Mouse (Mus musculus) kidney, embryonic 15.5 days (tissue): ENCODE measurements around the gene Ttc38. TPM values are rescaled to one million over a fixed set of nuclear protein-coding genes. Genes with fewer than 3 reads are reported as not detected.
"Not testable (repeated sequence)": the region's sequence is repeated elsewhere in the genome, so short reads cannot be mapped to it uniquely, and the experiment has no call there.

Source experiments
- ATAC-seq: fragments of 200-750 bp; cut with Nextera tagmentation; replicated peaks from 2 replicates; pipeline ENCODE4 v1.8.0; 2017; ENCODE audit warnings: moderate TSS enrichment; ENCODE audit not compliant: low FRiP score
- H3K27ac ChIP-seq: fragments of 300-500 bp; sonication (generic); 2 replicates; pipeline ENCODE4 v1.5.1; 2015; ENCODE audit warnings: mild to moderate bottlenecking, inconsistent platforms
- H3K27me3 ChIP-seq: fragments of 300-500 bp; sonication (generic); 2 replicates; pipeline ENCODE4 v1.6.1; 2015; ENCODE audit warnings: inconsistent platforms
- H3K36me3 ChIP-seq: fragments of 300-500 bp; sonication (generic); 2 replicates; pipeline ENCODE4 v1.6.1; 2015; ENCODE audit warnings: inconsistent platforms
- H3K4me1 ChIP-seq: fragments of 300-500 bp; sonication (generic); 2 replicates; pipeline ENCODE4 v1.6.1; 2015; ENCODE audit warnings: inconsistent platforms
- H3K4me2 ChIP-seq: fragments of 300-500 bp; sonication (generic); 2 replicates; pipeline ENCODE4 v1.6.1; 2015; ENCODE audit warnings: moderate library complexity, mild to moderate bottlenecking, inconsistent platforms
- H3K4me3 ChIP-seq: fragments of 300-500 bp; sonication (generic); replicated peaks from 2 replicates; pipeline ENCODE4 v1.5.1; 2015; ENCODE audit warnings: mild to moderate bottlenecking, inconsistent platforms
- H3K9ac ChIP-seq: fragments of 300-500 bp; sonication (generic); 2 replicates; pipeline ENCODE4 v1.6.1; 2015; ENCODE audit warnings: mild to moderate bottlenecking, inconsistent platforms
- H3K9me3 ChIP-seq: fragments of 300-500 bp; sonication (generic); replicated peaks from 2 replicates; pipeline ENCODE4 v1.6.1; 2016; ENCODE audit warnings: inconsistent platforms
- WGBS: fragments of 180-500 bp; shearing (Covaris S2); methylation state at CpG from one replicate; pipeline ENCODE4 v1.1.7; 2015; ENCODE audit warnings: mixed read lengths; 5-methylcytosine and 5-hydroxymethylcytosine counted together
- polyA plus RNA-seq: library from polyadenylated mRNA; unstranded; fragments of >200 nt; fragmentation: Nextera tagmentation; extraction: Ambion mirVana; gene quantifications from 2 replicates; pipeline ENCODE4 v1.2.1, GENCODE M21; 2015

The Ttc38 gene
- polyA plus RNA-seq, 1 experiment from 2014 or later: 6.7 TPM

- no peak overlapping the region for H3K9ac ChIP-seq
- no peaks in the 10 kb centered on the region for H3K27me3 ChIP-seq
- no peak overlapping the region for H3K4me3 ChIP-seq
- ATAC-seq: no peak
- H3K4me1 ChIP-seq: peaks cover 14% of the 10 kb centered on the region
- H3K4me2 ChIP-seq: no peak overlapping the region
- H3K27ac ChIP-seq: no peak overlapping the region
- no peaks in the 10 kb centered on the region for H3K9me3 ChIP-seq
- H3K36me3 ChIP-seq: no peaks in the 10 kb centered on the region
- 70% methylated on average over 5 of the region's 5 CpGs for WGBS
Observed at GRCm38 (mm10) chr15:85829470-85829869, 2.6 kb upstream of the Ttc38 start.

- Histone ChIP-seq H3K27ac (peak overlapping the region; percentile 60; the same call in 1 of the 2 replicates), H3K9me3 (no peaks in the 10 kb centered on the region), H3K36me3 (0 out of 2 replicates have a peak, but pooled peaks cover 5% of the 10 kb centered on the region), H3K4me3 (peak overlapping the region; percentile 70), H3K4me2 (peak overlapping the region; percentile 83), H3K4me1 (peaks cover 14% of the 10 kb centered on the region), H3K27me3 (no peaks in the 10 kb centered on the region), H3K9ac (peak overlapping the region; percentile 57)
- ATAC-seq: no peak
- 43% methylated on average over 8 of the region's 8 CpGs for WGBS
Observed at GRCm38 (mm10) chr15:85832599-85832998, 493 bp downstream of the Ttc38 start.

DNA sequence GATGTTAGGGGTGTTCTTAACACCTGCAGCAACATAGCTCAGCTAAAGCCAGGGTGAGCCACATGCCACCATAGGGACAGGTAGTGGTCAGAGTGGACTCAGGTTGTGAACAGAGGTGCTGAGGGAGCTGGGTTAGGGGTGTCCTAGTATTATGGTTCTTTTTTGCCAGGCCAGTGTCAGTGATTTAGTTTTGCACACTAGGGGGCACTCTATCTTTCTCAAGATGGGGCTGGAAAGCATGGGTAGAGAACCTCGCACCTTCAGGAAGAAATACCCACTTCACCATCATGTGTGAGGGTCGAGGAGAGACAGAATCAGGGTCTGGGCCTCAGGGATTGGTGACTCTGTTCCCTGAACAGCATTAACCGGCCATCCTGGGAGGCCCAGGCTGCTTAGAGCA lies 3.2 kb downstream of the Ttc38 start:
- 65% methylated on average over 3 of the region's 3 CpGs for WGBS
- H3K9me3 ChIP-seq: no peaks in the 10 kb centered on the region
- H3K27ac ChIP-seq: no peak overlapping the region
- H3K4me1 ChIP-seq: peaks cover 14% of the 10 kb centered on the region
- no peak for ATAC-seq
- H3K4me3 ChIP-seq: no peak overlapping the region
- H3K27me3 ChIP-seq: no peaks in the 10 kb centered on the region
- H3K4me2 ChIP-seq: no peak overlapping the region
- H3K36me3 ChIP-seq: 0 out of 2 replicates have a peak, but pooled peaks cover 5% of the 10 kb centered on the region
- no peak overlapping the region for H3K9ac ChIP-seq

DNA sequence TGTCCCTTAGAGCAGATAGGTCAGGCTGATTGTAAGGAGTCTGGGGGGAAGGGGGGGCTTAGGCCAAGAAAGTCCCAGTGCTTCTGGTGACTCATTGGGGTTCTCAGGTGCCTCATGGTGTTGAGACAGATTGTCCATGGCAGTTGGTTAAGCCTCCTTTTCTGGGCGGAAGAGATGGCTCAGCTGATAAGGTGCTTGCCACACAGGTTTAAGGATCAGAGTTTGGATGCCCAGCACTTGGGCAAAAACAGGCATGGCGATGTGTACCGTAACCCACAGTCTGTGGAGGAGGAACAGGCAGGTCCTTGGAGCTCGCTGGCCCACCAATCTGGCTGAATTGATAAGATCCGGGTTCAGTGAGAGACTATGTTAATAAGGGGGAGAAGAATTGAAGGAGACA lies 4.8 kb downstream of the Ttc38 start:
- Histone ChIP-seq H3K9me3 (no peaks in the 10 kb centered on the region), H3K36me3 (0 out of 2 replicates have a peak, but pooled peaks cover 5% of the 10 kb centered on the region), H3K4me2 (no peak overlapping the region), H3K4me1 (peaks cover 8% of the 10 kb centered on the region), H3K27me3 (no peaks in the 10 kb centered on the region), H3K9ac (no peak overlapping the region), H3K4me3 (no peak overlapping the region), H3K27ac (no peak overlapping the region)
- 88% methylated on average over 5 of the region's 5 CpGs for WGBS
- ATAC-seq: no peak

DNA sequence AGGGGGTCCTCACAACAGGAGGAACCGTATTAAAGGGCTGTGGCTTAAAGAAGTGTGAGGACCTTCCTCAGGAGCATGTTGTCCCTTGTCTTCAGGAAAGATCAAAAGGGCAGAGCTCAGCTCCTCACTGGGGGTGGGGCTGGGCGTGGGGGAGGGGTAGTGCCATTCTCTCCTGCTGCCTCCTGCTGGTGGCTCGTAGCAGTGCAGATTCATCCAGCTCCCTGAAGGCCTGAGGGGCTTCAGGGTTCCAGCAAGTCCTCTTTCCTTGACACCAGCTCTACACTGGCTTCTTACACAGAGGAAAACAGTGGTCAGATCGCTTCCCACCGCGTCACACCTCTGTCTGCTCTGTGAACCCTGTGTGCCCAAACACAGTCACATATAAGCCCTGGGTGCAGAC lies 8.9 kb downstream of the Ttc38 start:
- Histone ChIP-seq H3K9me3 (no peaks in the 10 kb centered on the region), H3K27me3 (no peaks in the 10 kb centered on the region), H3K36me3 (0 out of 2 replicates have a peak, but pooled peaks cover 5% of the 10 kb centered on the region), H3K9ac (no peak overlapping the region), H3K4me3 (no peak overlapping the region), H3K4me1 (no peaks in the 10 kb centered on the region), H3K27ac (no peak overlapping the region), H3K4me2 (no peak overlapping the region)
- 31% methylated on average over 6 of the region's 6 CpGs for WGBS
- no peak for ATAC-seq

DNA sequence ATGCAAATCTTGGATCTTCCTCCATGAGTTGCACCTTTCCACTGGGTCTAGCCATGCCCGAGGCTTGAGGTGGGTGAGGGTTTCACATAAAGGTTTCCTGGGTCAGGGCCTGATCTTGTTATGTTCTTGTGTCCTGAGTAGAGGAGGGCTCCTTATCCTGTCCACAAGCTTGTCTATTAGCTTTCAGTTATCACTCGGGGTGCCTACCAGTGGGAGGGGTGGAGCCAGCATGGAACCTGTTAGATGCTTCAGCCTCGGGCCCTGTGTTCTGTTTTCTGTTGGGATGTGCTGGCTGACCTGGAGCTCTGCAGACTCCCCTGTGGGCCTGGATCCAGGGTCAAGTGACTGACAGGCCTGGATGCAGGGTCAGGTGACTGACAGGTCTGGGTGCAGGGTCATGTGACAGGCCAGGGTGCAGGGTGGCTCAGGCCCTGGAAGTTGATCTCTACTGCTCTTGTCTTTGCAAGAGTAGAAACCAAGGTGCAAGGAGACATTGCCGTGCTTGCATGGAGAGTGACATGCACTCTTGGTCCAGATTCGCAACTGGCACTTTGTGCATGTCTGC lies 9.8 kb downstream of the Ttc38 start:
- WGBS: 76% methylated on average over 5 of the region's 5 CpGs
- H3K36me3 ChIP-seq: no peaks in the 10 kb centered on the region
- no peak overlapping the region for H3K4me3 ChIP-seq
- H3K9ac ChIP-seq: no peak overlapping the region
- no peak overlapping the region for H3K27ac ChIP-seq
- no peak overlapping the region for H3K4me2 ChIP-seq
- no peak for ATAC-seq
- no peaks in the 10 kb centered on the region for H3K9me3 ChIP-seq
- H3K27me3 ChIP-seq: no peaks in the 10 kb centered on the region
- no peaks in the 10 kb centered on the region for H3K4me1 ChIP-seq

DNA sequence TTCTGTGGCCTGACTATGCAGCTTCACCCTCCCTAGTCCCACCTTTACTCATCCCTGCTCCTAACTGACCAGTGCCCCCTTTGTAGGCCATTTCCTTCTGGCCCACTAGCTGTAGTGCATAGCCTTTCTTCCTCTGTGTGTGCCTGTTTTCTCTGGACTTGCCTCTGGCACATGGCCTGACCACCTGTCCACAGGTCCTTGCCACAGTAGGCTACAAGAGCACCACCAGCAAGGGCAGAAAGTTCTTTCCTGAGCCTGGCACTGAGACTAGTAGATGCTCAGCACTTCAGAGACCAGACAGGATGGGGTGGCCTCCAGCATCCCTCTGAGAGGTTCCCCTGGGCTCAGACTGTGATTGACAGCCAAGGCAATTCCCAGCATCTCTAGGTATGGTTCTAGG lies 13.0 kb downstream of the Ttc38 start:
- ATAC-seq: no peak
- H3K9me3 ChIP-seq: no peaks in the 10 kb centered on the region
- no peaks in the 10 kb centered on the region for H3K27me3 ChIP-seq
- H3K9ac ChIP-seq: no peak overlapping the region
- no peaks in the 10 kb centered on the region for H3K36me3 ChIP-seq
- no peak overlapping the region for H3K27ac ChIP-seq
- H3K4me1 ChIP-seq: no peaks in the 10 kb centered on the region
- no peak overlapping the region for H3K4me3 ChIP-seq
- no peak overlapping the region for H3K4me2 ChIP-seq

DNA sequence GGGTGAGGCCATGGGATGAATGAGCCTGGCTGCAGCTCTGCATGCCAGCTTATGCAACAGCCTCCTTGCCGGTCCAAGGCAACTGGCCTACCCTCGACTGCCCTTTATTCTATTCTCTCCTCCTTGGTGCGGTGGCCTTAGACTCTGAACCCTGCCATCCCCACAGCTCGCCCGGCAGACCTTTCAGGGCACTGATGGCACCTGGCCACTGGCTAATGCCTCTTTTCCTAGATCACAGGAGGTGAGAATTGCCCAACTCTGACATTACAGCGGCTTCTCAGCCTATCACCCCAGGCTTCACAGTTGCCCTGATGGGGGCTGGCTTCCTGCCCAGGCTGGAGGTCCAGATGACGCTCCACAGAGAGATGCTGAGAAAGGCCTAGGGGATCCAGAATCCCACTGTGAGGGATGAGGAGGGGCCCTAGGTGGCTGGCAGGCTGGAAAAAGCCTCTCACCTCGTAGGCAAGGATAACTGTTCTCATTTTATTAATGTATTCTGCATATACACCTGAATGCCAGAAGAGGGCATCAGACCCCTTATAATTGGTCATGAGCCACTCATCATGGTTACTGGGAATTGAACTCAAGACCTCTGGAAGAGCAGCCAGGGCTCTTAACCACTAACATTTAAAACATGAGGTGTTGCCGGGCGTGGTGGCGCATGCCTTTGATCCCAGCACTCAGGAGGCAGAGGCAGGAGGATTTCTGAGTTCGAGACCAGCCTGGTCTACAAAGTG lies 19.7 kb downstream of the Ttc38 start:
- Histone ChIP-seq H3K36me3 (no peaks in the 10 kb centered on the region), H3K9me3 (no peaks in the 10 kb centered on the region), H3K9ac (no peak overlapping the region), H3K4me1 (no peaks in the 10 kb centered on the region), H3K27ac (no peak overlapping the region), H3K27me3 (no peaks in the 10 kb centered on the region), H3K4me2 (no peak overlapping the region), H3K4me3 (no peak overlapping the region)
- 87% methylated on average over 12 of the region's 12 CpGs for WGBS
- no peak for ATAC-seq

DNA sequence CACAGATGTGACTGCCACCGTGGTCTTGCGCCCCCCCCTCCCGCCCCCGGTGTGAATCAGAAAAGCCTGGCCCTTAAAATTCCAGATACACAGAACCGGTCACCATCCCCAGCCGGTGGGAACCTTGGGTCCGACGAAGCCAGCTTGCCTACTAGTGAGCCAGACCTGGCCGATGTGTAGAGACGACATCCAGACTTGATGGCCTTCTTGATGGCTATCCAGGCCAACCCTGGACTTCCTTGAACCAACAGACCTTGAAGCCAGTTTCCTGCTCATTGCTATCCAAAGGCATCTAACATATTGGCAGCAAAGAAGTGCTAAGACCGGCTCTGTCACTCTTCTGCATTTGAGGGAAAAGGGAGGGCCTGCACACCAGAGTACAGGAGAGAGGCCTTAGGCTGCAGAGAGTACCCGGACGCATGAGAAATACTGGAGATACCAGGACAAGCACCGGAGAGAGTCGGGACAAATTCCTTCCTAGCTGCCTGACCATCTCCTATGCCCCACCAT lies 26.9 kb downstream of the Ttc38 start:
- ATAC-seq: peak; percentile 23
- no peaks in the 10 kb centered on the region for H3K9me3 ChIP-seq
- H3K27ac ChIP-seq: peak overlapping the region; percentile 83
- peak overlapping the region; percentile 69 for H3K4me3 ChIP-seq
- no peaks in the 10 kb centered on the region for H3K27me3 ChIP-seq
- H3K36me3 ChIP-seq: peaks cover 31% of the 10 kb centered on the region
- H3K9ac ChIP-seq: peak overlapping the region; percentile 77
- H3K4me1 ChIP-seq: peaks cover 25% of the 10 kb centered on the region
- H3K4me2 ChIP-seq: peak overlapping the region; percentile 89
- WGBS: 5% methylated on average over 15 of the region's 15 CpGs

GRCm38 (mm10) chr15:85859490-85860031 lies 27.5 kb downstream of the Ttc38 start, which contains the start of gene Gtse1:
Gtse1 (plus strand) TSS chr15:85859745.
- Histone ChIP-seq H3K9me3 (no peaks in the 10 kb centered on the region), H3K9ac (peak within 1 kb of the TSS; percentile 77), H3K27ac (peak within 1 kb of the TSS; percentile 83), H3K4me2 (peak within 1 kb of the TSS; percentile 89), H3K27me3 (no peaks in the 10 kb centered on the region), H3K4me3 (peak within 1 kb of the TSS; percentile 69), H3K36me3 (peaks cover 36% of the 10 kb centered on the region), H3K4me1 (peaks cover 25% of the 10 kb centered on the region)
- peak; percentile 98 for ATAC-seq
- under 1% methylated on average over 42 of the region's 42 CpGs for WGBS

DNA sequence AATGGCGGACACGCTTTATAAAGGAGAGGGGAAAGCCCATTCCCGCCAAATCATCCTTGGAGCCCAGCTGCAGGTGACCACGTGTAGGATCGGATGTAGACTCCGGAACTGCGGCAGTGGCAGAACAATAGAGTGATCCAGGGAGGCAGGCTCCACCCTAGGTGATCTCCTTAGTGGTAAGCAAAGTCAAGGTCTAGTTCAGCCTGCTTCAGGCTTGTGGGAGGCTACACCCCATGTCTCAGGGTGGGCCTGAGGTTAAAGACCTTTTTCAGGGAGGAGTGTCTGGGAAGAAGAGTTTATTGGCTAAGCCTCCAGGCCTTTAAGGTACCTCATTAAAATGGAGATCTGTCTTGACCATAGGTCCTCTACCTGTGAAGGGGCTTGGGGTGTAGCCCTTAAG lies 33.8 kb downstream of the Ttc38 start:
- H3K4me3 ChIP-seq, ATAC-seq, H3K27ac ChIP-seq, H3K4me1 ChIP-seq, H3K4me2 ChIP-seq, H3K9ac ChIP-seq, H3K27me3 ChIP-seq, H3K9me3 ChIP-seq: not testable (repeated sequence)
- WGBS: 90% methylated on average over 7 of the region's 7 CpGs
- peaks cover 90% of the 10 kb centered on the region for H3K36me3 ChIP-seq

GRCm38 (mm10) chr15:85867696-85868095 lies 35.6 kb downstream of the Ttc38 start:
- Histone ChIP-seq H3K36me3 (peaks cover 91% of the 10 kb centered on the region), H3K27ac (no peak overlapping the region), H3K9ac (no peak overlapping the region), H3K27me3 (no peaks in the 10 kb centered on the region), H3K4me1 (no peaks in the 10 kb centered on the region), H3K9me3 (no peaks in the 10 kb centered on the region), H3K4me2 (no peak overlapping the region), H3K4me3 (no peak overlapping the region)
- 55% methylated on average over 6 of the region's 6 CpGs for WGBS
- no peak for ATAC-seq
